Mouse (Mus musculus) liver, embryonic 14.5 days (tissue): ENCODE measurements around the gene Flii. TPM values are rescaled to one million over a fixed set of nuclear protein-coding genes. Genes with fewer than 3 reads are reported as not detected.

Experiments
- ATAC-seq: fragments of 200-750 bp; cut with Nextera tagmentation; 2 replicates; pipeline ENCODE4 v1.8.0; 2017; ENCODE audit warnings: moderate number of reproducible peaks, mild to moderate bottlenecking, moderate library complexity; ENCODE audit not compliant: insufficient read depth
- DNase-seq, 3 experiments: peaks; one replicate each; pipeline ENCODE4 v3.0.0-alpha.2; 2012 to 2013; ENCODE audit warnings: low read depth in 3 of 3, low spot score in 3 of 3
- H3K27ac ChIP-seq: fragments of 300-500 bp; sonication (generic); 2 replicates; pipeline ENCODE4 v1.5.1; 2014; ENCODE audit warnings: moderate library complexity, mild to moderate bottlenecking, control low read depth, inconsistent platforms
- H3K27me3 ChIP-seq: fragments of 300-500 bp; sonication (generic); 2 replicates; pipeline ENCODE4 v1.6.1; 2014; ENCODE audit warnings: mild to moderate bottlenecking, low read length, moderate library complexity; ENCODE audit not compliant: control insufficient read depth, insufficient read depth
- H3K36me3 ChIP-seq: fragments of 300-500 bp; sonication (generic); replicated peaks from 2 replicates; pipeline ENCODE4 v1.6.1; 2014; ENCODE audit warnings: low read depth; ENCODE audit not compliant: control insufficient read depth, insufficient read depth
- H3K4me1 ChIP-seq, 2 experiments: fragments of 200-500 bp in 1 of 2; fragments of 300-500 bp in 1 of 2; sonication (generic) in 1 of 2; replicated peaks; 2 replicates each; pipeline ENCODE4 v1.6.1; 2012 to 2014; ENCODE audit warnings: antibody characterized with exemption in 1 of 2, inconsistent platforms in 1 of 2, low read length in 1 of 2; ENCODE audit not compliant: control insufficient read depth in 2 of 2, insufficient read depth in 2 of 2
- H3K4me2 ChIP-seq: fragments of 300-500 bp; sonication (generic); 2 replicates; pipeline ENCODE4 v1.6.1; 2014; ENCODE audit warnings: low read depth, mild to moderate bottlenecking, control low read depth, moderate library complexity
- H3K4me3 ChIP-seq, 2 experiments: fragments of 200-500 bp in 1 of 2; fragments of 300-500 bp in 1 of 2; sonication (generic) in 1 of 2; 2 replicates each; pipeline ENCODE4 v1.5.1; 2012 to 2014; ENCODE audit warnings: low read depth in 2 of 2, low read length in 2 of 2, mild to moderate bottlenecking in 2 of 2, control low read depth in 1 of 2, inconsistent platforms in 1 of 2, moderate library complexity in 1 of 2; ENCODE audit not compliant: insufficient read depth in 1 of 2
- H3K9ac ChIP-seq: fragments of 300-500 bp; sonication (generic); replicated peaks from 2 replicates; pipeline ENCODE4 v1.6.1; 2014; ENCODE audit warnings: mild to moderate bottlenecking, control low read depth, moderate library complexity
- H3K9me3 ChIP-seq: fragments of 300-500 bp; sonication (generic); 2 replicates; pipeline ENCODE4 v1.6.1; 2016; ENCODE audit warnings: low read length, mixed read lengths; ENCODE audit not compliant: control insufficient read depth
- CTCF ChIP-seq: IDR thresholded peaks from 2 replicates; pipeline ENCODE4 v1.5.1; 2016; ENCODE audit warnings: antibody characterized with exemption, low read depth, control low read depth
- EP300 ChIP-seq: IDR thresholded peaks from 2 replicates; pipeline ENCODE4 v1.6.1; 2016; ENCODE audit warnings: antibody characterized with exemption, low read depth
- WGBS: fragments of 180-500 bp; shearing (Covaris S2); extraction: QIAGEN DNeasy Blood & Tissue Kit; methylation state at CpG from one replicate; pipeline ENCODE4 v1.1.7; 2014; ENCODE audit not compliant: insufficient replicate concordance; 5-methylcytosine and 5-hydroxymethylcytosine counted together
- polyA plus RNA-seq, 2 experiments: library from polyadenylated mRNA; depleted of rRNA in 1 of 2; stranded (reverse) in 1 of 2; unstranded in 1 of 2; fragments of >200 nt; fragmentation: Nextera tagmentation in 1 of 2; extraction: Ambion mirVana in 1 of 2; gene quantifications; 2 replicates each; pipeline versions ENCODE4 v1.2.1 to v1.2.3; 2012 to 2014

Flii gene
- polyA plus RNA-seq, 2 experiments, result 22.5 to 35.3 TPM

DNA sequence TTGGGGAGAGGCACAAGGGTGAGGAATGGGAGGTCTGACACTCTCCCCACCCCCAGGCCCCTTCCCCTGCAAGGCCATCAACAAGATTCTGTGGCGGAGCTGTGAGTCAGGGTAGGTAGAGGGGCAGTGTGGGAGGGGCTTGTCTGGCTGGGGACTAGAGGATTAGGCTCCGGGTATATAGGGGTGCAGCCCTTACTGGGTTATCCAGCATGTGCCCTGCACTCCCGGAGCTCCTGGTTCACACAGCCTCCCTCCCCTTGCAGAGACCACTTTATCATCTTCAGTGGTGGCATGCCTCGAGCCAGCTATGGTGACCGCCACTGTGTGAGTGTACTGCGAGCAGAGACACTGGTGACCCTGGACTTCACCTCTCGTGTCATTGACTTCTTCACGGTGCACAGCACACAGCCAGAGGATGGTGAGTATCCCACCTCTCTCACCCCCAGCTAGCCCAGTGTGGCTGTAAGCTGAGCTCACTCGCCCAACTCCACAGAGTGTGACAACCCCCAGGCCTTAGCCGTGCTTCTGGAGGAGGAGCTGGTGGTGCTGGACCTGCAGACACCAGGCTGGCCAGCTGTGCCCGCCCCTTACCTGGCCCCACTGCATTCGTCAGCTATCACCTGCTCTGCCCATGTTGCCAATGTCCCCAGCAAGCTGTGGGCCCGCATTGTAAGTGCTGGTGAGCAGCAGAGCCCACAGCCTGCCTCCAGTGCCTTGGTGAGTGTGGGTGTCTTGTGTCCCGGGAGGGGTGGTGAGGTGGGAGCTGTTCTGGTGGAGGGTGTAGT, 20.2 kb downstream of the Flii start:
- no peak overlapping the region for H3K4me3 ChIP-seq
- no peaks in the 10 kb centered on the region; a peak in 1 of 4 replicates for H3K4me1 ChIP-seq
- H3K9ac ChIP-seq, result no peak overlapping the region
- H3K27ac ChIP-seq, result no peak overlapping the region
- H3K36me3 ChIP-seq, result peaks cover 14% of the 10 kb centered on the region; the same call in 1 of the 2 replicates
- H3K9me3 ChIP-seq, result no peaks in the 10 kb centered on the region
- WGBS, result 81% methylated on average over 14 of the region's 14 CpGs
- DNase-seq, result no peak
- no peak for ATAC-seq
- H3K27me3 ChIP-seq, result no peaks in the 10 kb centered on the region
- no peak for TF ChIP-seq EP300
- TF ChIP-seq CTCF, result no peak
- no peak overlapping the region for H3K4me2 ChIP-seq

DNA sequence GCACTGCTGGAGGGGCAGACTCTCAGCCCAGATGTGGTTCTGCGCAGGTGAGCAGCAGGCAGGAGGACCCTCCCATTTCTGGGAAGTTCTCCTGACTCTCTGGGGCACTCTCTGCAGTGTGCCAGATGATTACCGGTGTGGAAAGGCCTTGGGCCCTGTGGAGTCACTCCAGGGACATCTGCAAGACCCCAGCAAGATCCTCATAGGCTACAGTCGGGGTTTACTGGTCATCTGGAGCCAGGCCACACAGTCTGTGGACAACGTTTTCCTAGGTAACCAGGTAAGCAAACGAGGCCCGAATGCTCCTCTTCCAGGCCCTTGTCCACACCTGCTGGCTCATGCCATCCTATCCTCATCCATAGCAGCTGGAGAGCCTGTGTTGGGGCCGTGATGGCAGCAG, 21.0 kb downstream of the Flii start:
- H3K9me3 ChIP-seq, result no peaks in the 10 kb centered on the region
- WGBS, result 85% methylated on average over 7 of the region's 7 CpGs
- no peak for DNase-seq
- peaks cover 13% of the 10 kb centered on the region; the same call in 1 of the 2 replicates for H3K36me3 ChIP-seq
- H3K4me3 ChIP-seq, result no peak overlapping the region
- H3K27me3 ChIP-seq, result no peaks in the 10 kb centered on the region
- no peak overlapping the region for H3K27ac ChIP-seq
- no peak for ATAC-seq
- peaks cover 0 to 2% of the 10 kb centered on the region in 2 experiments; a peak in 3 of 4 replicates for H3K4me1 ChIP-seq
- no peak overlapping the region for H3K4me2 ChIP-seq
- no peak overlapping the region for H3K9ac ChIP-seq
- no peak for TF ChIP-seq CTCF
- TF ChIP-seq EP300, result no peak

DNA sequence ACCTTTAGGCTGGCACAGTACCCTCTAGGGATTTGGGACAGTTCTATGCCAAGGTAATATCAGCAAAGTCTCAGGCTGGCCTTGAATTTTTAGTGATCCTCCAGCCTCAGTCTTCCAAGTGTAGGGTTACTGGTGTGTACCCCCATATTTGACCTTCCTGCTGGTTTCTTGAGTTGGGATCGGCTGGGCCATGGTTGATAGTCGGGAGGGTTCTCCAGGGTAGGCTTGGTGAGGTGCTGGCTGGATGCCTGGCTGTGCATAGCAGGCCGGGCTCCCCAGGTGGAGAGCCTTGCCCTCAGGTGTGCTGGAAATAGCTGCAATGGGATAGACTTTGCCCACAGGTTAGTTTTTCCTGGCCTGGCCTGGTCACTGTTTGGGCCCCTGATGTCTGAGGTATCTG, 21.8 kb downstream of the Flii start:
- H3K9me3 ChIP-seq, result no peaks in the 10 kb centered on the region
- peaks cover 13% of the 10 kb centered on the region; the same call in 1 of the 2 replicates for H3K36me3 ChIP-seq
- DNase-seq, result no peak
- WGBS, result 76% methylated on average over 3 of the region's 3 CpGs
- ATAC-seq, result no peak
- H3K27ac ChIP-seq, result no peak overlapping the region
- peaks cover 8% of the 10 kb centered on the region in 2 experiments for H3K4me1 ChIP-seq
- no peak overlapping the region for H3K4me2 ChIP-seq
- H3K4me3 ChIP-seq, result no peak overlapping the region
- H3K9ac ChIP-seq, result no peak overlapping the region
- TF ChIP-seq EP300, result no peak
- no peaks in the 10 kb centered on the region for H3K27me3 ChIP-seq

- 88% methylated on average over 19 of the region's 19 CpGs for WGBS
- TF ChIP-seq EP300, result no peak
- TF ChIP-seq CTCF, result no peak
- H3K9ac ChIP-seq, result no peak overlapping the region
- no peak overlapping the region for H3K4me3 ChIP-seq
- ATAC-seq (no peak), DNase-seq (no peak)
- H3K4me2 ChIP-seq, result no peak overlapping the region
- H3K4me1 ChIP-seq, result peaks cover 8 to 9% of the 10 kb centered on the region in 2 experiments
- no peaks in the 10 kb centered on the region for H3K9me3 ChIP-seq
- no peaks in the 10 kb centered on the region for H3K27me3 ChIP-seq
- H3K36me3 ChIP-seq, result peaks cover 7% of the 10 kb centered on the region; the same call in 1 of the 2 replicates
- no peak overlapping the region for H3K27ac ChIP-seq
Observed at GRCm38 (mm10) chr11:60704023-60704880, 22.8 kb downstream of the Flii start.

DNA sequence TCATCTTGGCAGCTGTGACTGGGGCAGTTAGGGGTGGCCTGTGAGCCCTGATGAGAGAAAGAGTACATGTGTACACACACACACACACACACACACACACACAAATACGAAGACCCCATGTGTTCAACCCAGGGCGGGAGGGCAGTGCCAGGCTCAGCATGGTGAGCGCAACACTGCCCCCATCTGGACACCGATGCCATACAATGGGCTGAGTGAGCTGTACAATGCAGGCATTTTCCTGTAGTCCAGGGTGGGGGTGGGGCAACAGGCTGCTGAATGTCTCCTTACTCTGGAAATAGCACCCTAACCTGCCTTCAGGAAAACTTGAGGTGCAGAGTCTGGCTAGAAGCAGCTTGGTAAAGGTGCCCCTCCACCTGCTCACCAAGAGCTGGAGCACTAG, 23.9 kb downstream of the Flii start:
- Histone ChIP-seq H3K9me3 (no peaks in the 10 kb centered on the region), H3K36me3 (peaks cover 4% of the 10 kb centered on the region; the same call in 1 of the 2 replicates), H3K4me2 (no peak overlapping the region), H3K4me1 (peaks cover 8 to 14% of the 10 kb centered on the region in 2 experiments), H3K4me3 (no peak overlapping the region), H3K27me3 (no peaks in the 10 kb centered on the region), H3K27ac (no peak overlapping the region), H3K9ac (no peak overlapping the region)
- WGBS, result 28% methylated on average over 4 of the region's 4 CpGs
- TF ChIP-seq EP300 (no peak), CTCF (peak; percentile 89)
- no peak for ATAC-seq
- peak in 1 of 3 experiments; percentile 44 for DNase-seq
